Mouse (Mus musculus) hindbrain, embryonic 11.5 days (tissue): ENCODE measurements around the gene Rhebl1. TPM values are rescaled to one million over a fixed set of nuclear protein-coding genes. Genes with fewer than 3 reads are reported as not detected.
A peak's percentile ranks its signal among the peaks of the same experiment; 100 is the strongest.
"Not testable (repeated sequence)": the region's sequence is repeated elsewhere in the genome, so short reads cannot be mapped to it uniquely, and the experiment has no call there.

Source experiments
- ATAC-seq: fragments of 200-750 bp; cut with Nextera tagmentation; 2 replicates; pipeline ENCODE4 v1.8.0; 2017; ENCODE audit warnings: mild to moderate bottlenecking, moderate TSS enrichment, moderate library complexity; ENCODE audit not compliant: low FRiP score
- DNase-seq: peaks from one replicate; pipeline ENCODE4 v3.0.0-alpha.2; 2015; ENCODE audit warnings: low spot score
- H3K27ac ChIP-seq: fragments of 300-500 bp; sonication (generic); 2 replicates; pipeline ENCODE4 v1.5.1; 2014; ENCODE audit warnings: mild to moderate bottlenecking, low read depth, low read length
- H3K27me3 ChIP-seq: fragments of 300-500 bp; sonication (generic); 2 replicates; pipeline ENCODE4 v1.6.1; 2014; ENCODE audit warnings: mild to moderate bottlenecking, low read length, moderate library complexity, mixed read lengths; ENCODE audit not compliant: control insufficient read depth, insufficient read depth
- H3K36me3 ChIP-seq: fragments of 300-500 bp; sonication (generic); 2 replicates; pipeline ENCODE4 v1.6.1; 2014; ENCODE audit warnings: mild to moderate bottlenecking, low read length, moderate library complexity, mixed read lengths; ENCODE audit not compliant: control insufficient read depth, insufficient read depth
- H3K4me1 ChIP-seq: fragments of 300-500 bp; sonication (generic); replicated peaks from 2 replicates; pipeline ENCODE4 v1.6.1; 2014; ENCODE audit warnings: low read length, mixed read lengths; ENCODE audit not compliant: control insufficient read depth, insufficient read depth
- H3K4me2 ChIP-seq: fragments of 300-500 bp; sonication (generic); replicated peaks from 2 replicates; pipeline ENCODE4 v1.6.1; 2014; ENCODE audit warnings: mild to moderate bottlenecking, low read depth, low read length
- H3K4me3 ChIP-seq: fragments of 300-500 bp; sonication (generic); 2 replicates; pipeline ENCODE4 v1.5.1; 2014; ENCODE audit warnings: low read depth, low read length
- H3K9ac ChIP-seq: fragments of 300-500 bp; sonication (generic); 2 replicates; pipeline ENCODE4 v1.6.1; 2014; ENCODE audit warnings: low read depth, low read length
- H3K9me3 ChIP-seq: fragments of 300-500 bp; sonication (generic); 2 replicates; pipeline ENCODE4 v1.6.1; 2016; ENCODE audit warnings: low read length; ENCODE audit not compliant: control insufficient read depth
- WGBS: fragments of 180-500 bp; shearing (Covaris S2); extraction: QIAGEN DNeasy Blood & Tissue Kit; methylation state at CpG from one replicate; pipeline ENCODE4 v1.1.7; 2014; 5-methylcytosine and 5-hydroxymethylcytosine counted together
- polyA plus RNA-seq: library from polyadenylated mRNA; unstranded; fragments of >200 nt; fragmentation: Nextera tagmentation; extraction: Ambion mirVana; gene quantifications from 2 replicates; pipeline ENCODE4 v1.2.1, GENCODE M21; 2014

Gene Rhebl1
- polyA plus RNA-seq, result 13.4 and 17.8 TPM in 2 replicates

- Histone ChIP-seq H3K27ac (no peak within 1 kb of the TSS), H3K4me1 (peaks cover 25% of the 10 kb centered on the region), H3K4me3 (peak within 1 kb of the TSS; percentile 42), H3K9ac (peak within 1 kb of the TSS; percentile 59), H3K9me3 (no peaks in the 10 kb centered on the region), H3K4me2 (peak within 1 kb of the TSS; percentile 94), H3K36me3 (no peaks in the 10 kb centered on the region), H3K27me3 (peaks cover 76% of the 10 kb centered on the region)
- under 1% methylated on average over 77 of the region's 77 CpGs for WGBS
- ATAC-seq (no peak), DNase-seq (peak; percentile 67)
Measured at GRCm38 (mm10) chr15:98893940-98894745, at the start of gene Rhebl1. TSS of gene Rhebl1 (minus strand) at chr15:98894540.

GRCm38 (mm10) chr15:98943133-98943532 is 48.8 kb upstream of the Rhebl1 start:
- H3K4me1 ChIP-seq, result no peaks in the 10 kb centered on the region
- H3K9ac ChIP-seq, result no peak overlapping the region
- H3K27ac ChIP-seq, result no peak overlapping the region
- H3K4me3 ChIP-seq, result no peak overlapping the region
- no peaks in the 10 kb centered on the region for H3K36me3 ChIP-seq
- DNase-seq (no peak), ATAC-seq (no peak)
- no peaks in the 10 kb centered on the region for H3K27me3 ChIP-seq
- 79% methylated on average over 4 of the region's 4 CpGs for WGBS
- no peak overlapping the region for H3K4me2 ChIP-seq
- no peaks in the 10 kb centered on the region for H3K9me3 ChIP-seq

GRCm38 (mm10) chr15:98942081-98942480 is 47.7 kb upstream of the Rhebl1 start:
- no peak overlapping the region for H3K4me3 ChIP-seq
- no peaks in the 10 kb centered on the region for H3K36me3 ChIP-seq
- no peaks in the 10 kb centered on the region for H3K4me1 ChIP-seq
- H3K4me2 ChIP-seq, result no peak overlapping the region
- DNase-seq, result no peak
- ATAC-seq, result no peak
- H3K9ac ChIP-seq, result no peak overlapping the region
- H3K27ac ChIP-seq, result no peak overlapping the region
- H3K9me3 ChIP-seq, result no peaks in the 10 kb centered on the region
- WGBS, result 94% methylated on average over 4 of the region's 4 CpGs
- no peaks in the 10 kb centered on the region for H3K27me3 ChIP-seq

GRCm38 (mm10) chr15:98941539-98941938 is 47.2 kb upstream of the Rhebl1 start:
- Histone ChIP-seq H3K27ac (no peak overlapping the region), H3K36me3 (no peaks in the 10 kb centered on the region), H3K4me2 (no peak overlapping the region), H3K27me3 (no peaks in the 10 kb centered on the region), H3K9ac (no peak overlapping the region), H3K4me3 (no peak overlapping the region), H3K4me1 (no peaks in the 10 kb centered on the region), H3K9me3 (no peaks in the 10 kb centered on the region)
- no peak for ATAC-seq
- WGBS, result 84% methylated on average over 2 of the region's 2 CpGs
- no peak for DNase-seq

GRCm38 (mm10) chr15:98940816-98941215 is 46.5 kb upstream of the Rhebl1 start:
- Histone ChIP-seq H3K4me2 (no peak overlapping the region), H3K9me3 (no peaks in the 10 kb centered on the region), H3K4me3 (no peak overlapping the region), H3K4me1 (no peaks in the 10 kb centered on the region), H3K27ac (no peak overlapping the region), H3K9ac (no peak overlapping the region), H3K36me3 (no peaks in the 10 kb centered on the region), H3K27me3 (no peaks in the 10 kb centered on the region)
- ATAC-seq (no peak), DNase-seq (no peak)
- WGBS, result 77% methylated on average over 10 of the region's 10 CpGs

GRCm38 (mm10) chr15:98934217-98934839 is 40.0 kb upstream of the Rhebl1 start, which contains the start of gene Tuba1b:
TSS of gene Tuba1b (minus strand) at chr15:98934565.
- under 1% methylated on average over 57 of the region's 58 CpGs for WGBS
- peak; percentile 94 for DNase-seq
- H3K9me3 ChIP-seq, result no peaks in the 10 kb centered on the region
- H3K9ac ChIP-seq, result peak within 1 kb of the TSS; percentile 94
- H3K36me3 ChIP-seq, result no peaks in the 10 kb centered on the region
- H3K4me3 ChIP-seq, result peak within 1 kb of the TSS; percentile 72
- peak within 1 kb of the TSS; percentile 96 for H3K27ac ChIP-seq
- peaks cover 7% of the 10 kb centered on the region for H3K4me1 ChIP-seq
- ATAC-seq, result peak; percentile 95
- peak within 1 kb of the TSS; percentile 88 for H3K4me2 ChIP-seq
- H3K27me3 ChIP-seq, result no peaks in the 10 kb centered on the region

GRCm38 (mm10) chr15:98933833-98934216 is 39.5 kb upstream of the Rhebl1 start:
- H3K9ac ChIP-seq, result peak overlapping the region; percentile 94
- DNase-seq, result peak; percentile 99
- no peaks in the 10 kb centered on the region for H3K36me3 ChIP-seq
- H3K4me2 ChIP-seq, result peak overlapping the region; percentile 88
- H3K9me3 ChIP-seq, result no peaks in the 10 kb centered on the region
- H3K4me1 ChIP-seq, result peaks cover 7% of the 10 kb centered on the region
- peak overlapping the region; percentile 96 for H3K27ac ChIP-seq
- H3K27me3 ChIP-seq, result no peaks in the 10 kb centered on the region
- under 1% methylated on average over 35 of the region's 35 CpGs for WGBS
- ATAC-seq, result peak; percentile 90
- peak overlapping the region; percentile 72 for H3K4me3 ChIP-seq

GRCm38 (mm10) chr15:98933004-98933671 is 38.8 kb upstream of the Rhebl1 start:
- WGBS, result 18% methylated on average over 8 of the region's 9 CpGs
- Histone ChIP-seq H3K4me2 (peak overlapping the region; percentile 88), H3K27ac (peak overlapping the region; percentile 96; the same call in 1 of the 2 replicates), H3K9ac (peak overlapping the region; percentile 94), H3K4me3 (peak overlapping the region; percentile 72)
- not testable (repeated sequence) for DNase-seq, H3K27me3 ChIP-seq, H3K9me3 ChIP-seq, ATAC-seq, H3K4me1 ChIP-seq, H3K36me3 ChIP-seq
